Mouse (Mus musculus) spleen, adult 18-20 months (tissue): Measurements from ENCODE around the gene Prkab1.
A peak's percentile ranks its signal among the peaks of the same experiment; 100 is the strongest.

Source experiments
- DNase-seq, 2 experiments: peaks; one replicate each; pipeline ENCODE4 v3.0.0; 2022; ENCODE audit warnings: mixed read lengths in 2 of 2

Prkab1 gene

DNA sequence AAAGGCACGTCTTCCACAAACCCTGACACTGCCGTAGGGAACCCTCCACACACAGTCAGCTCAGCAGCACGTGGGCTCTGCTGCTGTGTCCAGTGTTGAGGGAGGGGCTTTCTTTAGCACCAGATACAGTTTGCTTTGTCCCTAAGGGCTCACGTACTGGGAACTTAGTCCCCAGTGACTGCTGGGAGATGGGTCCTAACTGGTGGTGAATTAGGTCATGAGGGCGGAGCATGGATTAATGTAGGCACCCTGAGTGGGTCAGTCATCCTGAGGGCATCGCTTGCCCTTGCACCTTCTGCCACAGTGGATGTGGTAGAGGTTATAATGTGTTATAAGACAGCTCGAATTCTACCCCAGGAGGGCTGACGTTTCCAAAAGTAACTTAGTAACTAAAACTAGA lies 6.9 kb downstream of the Prkab1 start:
- DNase-seq = no peak

DNA sequence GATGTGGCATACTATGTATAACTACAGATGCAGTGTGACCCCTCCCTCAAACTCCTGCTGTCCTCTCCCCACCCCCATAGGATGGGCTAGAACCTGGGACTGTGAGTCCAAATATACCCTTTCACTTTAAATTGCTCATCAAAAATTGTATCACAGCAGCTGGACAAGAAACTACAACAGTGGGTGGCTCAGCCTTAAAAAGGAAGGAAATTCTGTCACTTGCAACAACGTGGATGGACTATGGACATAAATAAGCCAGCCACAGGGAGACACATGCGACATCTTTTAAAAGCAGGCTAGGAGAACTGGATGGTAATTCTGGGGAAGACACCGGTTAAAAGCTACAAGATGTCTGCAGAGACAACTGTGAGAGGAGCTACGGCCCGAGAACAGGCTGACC lies 7.8 kb downstream of the Prkab1 start:
- no peak for DNase-seq

DNA sequence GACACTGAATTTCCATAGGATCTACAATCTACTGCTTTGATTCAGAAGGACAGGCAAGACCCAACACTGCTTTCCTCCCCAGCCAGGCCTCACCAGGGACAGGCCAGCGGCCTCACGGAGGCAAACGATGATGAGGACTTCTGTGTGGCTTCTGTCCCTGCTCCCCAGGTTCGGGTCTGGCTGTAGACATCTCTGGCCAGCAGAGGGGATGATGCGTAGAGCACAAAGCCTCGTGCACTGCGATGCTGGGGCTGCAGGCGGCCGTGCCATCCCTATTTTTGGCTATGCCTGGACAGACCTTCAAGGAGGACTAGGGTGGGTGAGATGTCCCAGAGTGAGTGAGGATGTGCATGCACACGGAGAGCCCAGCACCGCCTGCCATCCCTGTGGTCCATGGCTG lies 10.1 kb downstream of the Prkab1 start:
- DNase-seq = no peak

DNA sequence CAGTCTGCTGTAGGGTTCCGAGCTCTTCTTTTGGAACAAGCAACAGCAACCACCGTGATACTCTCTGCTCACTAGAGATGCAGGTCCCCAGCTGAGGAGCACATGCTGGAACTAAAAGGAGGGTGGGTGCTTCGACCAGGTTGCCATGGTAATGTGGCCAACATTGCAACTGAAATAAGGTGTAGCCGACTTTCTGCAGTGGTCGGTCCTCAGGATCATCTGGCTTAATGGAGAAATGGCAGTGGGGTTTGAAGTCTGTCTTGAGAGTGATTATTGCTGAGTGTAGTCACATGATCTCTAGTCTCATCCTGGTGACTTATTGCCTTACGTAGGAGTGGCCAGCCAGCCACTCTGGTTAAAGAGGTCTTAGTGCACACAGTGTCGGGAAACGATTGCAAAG lies 10.5 kb downstream of the Prkab1 start:
- DNase-seq = no peak

DNA sequence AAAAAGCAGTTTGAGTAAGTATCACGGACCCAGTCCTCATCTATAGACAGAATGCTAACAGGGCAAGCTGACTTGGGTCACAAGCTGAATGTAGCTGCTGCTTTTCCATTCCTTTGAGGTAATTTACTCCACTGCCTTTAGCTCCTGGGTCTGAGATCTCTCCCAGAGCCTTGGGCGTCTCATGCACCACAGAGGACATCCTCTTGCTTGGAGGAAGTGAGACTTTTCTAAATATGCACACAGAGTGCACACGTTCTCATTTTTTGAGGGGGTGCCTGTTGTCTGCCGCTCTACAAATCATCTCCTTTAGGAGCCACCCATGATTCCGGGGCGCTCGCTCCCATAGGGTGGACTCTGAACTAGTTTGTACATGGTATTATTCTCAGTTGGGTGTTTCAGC lies 11.8 kb downstream of the Prkab1 start:
- DNase-seq = no peak

DNA sequence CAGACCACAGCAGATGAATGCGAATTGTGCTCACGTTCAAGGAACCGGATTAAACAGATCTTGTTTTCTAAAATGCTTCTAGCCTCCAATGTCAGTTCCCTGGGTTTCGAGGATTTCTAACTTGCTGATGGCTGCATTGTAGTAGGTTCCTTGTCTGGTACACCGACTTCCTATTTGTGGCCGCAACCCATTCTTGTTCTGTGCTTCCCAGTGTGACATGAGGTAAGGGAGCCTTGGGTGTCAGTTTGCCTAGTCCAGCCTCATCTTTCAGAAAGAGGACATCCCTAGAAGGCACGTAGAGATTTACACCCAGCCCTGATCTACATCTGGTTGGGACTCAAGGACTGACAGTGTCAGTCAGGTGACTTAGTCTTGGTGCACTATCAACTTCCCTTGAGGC lies 12.6 kb downstream of the Prkab1 start:
- no peak for DNase-seq

DNA sequence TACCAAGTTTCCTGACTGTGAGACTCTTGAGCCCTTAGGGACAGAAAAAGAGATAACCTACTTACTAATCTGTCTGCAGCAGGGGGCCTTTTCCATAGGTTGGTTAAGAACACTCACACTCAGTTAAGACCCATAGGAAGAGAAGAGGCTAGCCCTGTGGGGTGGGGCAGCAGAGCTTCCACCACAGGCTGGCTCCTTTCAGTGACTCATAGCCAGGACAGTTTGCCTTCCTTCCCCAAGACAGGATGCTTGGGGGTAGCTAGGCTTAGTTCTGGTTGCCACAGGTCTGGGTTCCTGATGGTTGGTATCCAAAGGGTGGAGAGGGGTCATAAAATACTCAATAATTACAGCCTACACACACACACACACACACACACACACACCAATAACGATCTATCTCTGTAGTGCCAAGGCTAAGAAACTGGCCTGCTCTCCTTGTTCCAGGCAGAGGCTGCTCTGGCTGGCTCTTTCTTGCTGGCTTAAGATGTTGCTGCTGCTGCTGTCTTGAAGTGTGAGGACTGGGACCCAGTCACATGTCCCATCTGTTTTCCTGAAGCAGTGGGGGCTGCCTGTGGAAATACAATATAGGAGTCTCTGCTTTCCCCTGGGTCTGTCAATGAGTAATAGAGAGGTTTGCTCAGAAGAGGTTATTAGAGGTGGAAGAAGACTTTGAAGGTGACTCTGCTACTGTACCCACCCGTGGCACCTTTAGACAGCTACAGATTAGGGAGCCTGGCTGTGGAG lies 14.3 kb downstream of the Prkab1 start:
- DNase-seq = no peak

DNA sequence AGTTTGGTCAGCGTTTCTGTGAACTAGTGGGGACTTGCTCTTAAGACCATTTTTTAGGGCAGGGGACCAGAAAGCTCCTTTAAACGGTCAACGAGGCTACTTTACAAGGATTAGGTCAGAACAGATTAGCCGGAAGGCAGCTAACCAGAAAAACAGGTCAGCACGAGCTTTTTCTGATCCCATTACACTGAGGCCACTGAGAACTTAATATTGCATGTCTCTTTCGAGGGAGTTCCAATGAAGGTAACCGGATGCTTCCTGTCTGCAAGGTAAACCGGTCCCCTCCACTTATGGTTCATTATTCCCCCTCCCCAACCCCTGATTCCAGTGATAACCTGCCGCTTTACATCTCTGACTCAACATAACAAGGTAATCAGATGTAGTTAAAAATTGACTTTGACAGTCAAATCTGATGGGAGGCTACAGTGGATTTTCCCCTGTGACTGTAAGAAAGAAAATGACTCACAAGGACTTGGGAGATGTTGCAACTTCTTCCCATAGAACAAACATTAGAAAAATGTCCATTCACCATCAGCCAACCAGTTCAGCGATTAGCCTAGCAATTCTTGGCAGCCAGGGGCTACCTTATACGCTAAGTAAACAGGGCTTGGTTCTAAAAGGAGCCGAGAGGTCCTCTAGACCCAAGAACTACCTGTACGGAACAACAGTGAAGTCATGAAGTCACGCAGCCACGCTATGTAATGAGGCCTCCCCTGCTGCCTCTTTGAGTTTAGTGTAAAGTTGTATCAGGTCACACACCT lies 15.0 kb downstream of the Prkab1 start:
- no peak for DNase-seq

DNA sequence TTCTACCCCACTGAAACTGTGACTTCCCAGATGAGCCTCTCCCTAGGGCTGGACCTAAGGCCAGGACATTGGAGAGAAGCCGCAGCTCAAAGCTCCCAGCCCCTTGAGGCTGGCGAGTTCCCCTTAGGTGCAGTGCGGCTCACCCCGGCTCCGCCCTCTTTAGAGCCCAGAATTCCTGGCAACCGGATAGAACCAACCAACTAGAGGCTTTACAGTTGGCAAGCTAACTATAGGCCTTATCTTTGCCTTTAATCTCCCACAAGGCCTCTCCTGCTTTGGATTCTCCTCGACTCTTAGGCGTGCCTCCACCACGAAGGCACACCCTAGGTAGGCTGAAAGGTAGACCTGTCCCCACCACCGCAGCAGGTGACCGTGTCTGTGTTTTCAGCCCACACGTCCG lies 16.6 kb downstream of the Prkab1 start:
- no peak for DNase-seq

DNA sequence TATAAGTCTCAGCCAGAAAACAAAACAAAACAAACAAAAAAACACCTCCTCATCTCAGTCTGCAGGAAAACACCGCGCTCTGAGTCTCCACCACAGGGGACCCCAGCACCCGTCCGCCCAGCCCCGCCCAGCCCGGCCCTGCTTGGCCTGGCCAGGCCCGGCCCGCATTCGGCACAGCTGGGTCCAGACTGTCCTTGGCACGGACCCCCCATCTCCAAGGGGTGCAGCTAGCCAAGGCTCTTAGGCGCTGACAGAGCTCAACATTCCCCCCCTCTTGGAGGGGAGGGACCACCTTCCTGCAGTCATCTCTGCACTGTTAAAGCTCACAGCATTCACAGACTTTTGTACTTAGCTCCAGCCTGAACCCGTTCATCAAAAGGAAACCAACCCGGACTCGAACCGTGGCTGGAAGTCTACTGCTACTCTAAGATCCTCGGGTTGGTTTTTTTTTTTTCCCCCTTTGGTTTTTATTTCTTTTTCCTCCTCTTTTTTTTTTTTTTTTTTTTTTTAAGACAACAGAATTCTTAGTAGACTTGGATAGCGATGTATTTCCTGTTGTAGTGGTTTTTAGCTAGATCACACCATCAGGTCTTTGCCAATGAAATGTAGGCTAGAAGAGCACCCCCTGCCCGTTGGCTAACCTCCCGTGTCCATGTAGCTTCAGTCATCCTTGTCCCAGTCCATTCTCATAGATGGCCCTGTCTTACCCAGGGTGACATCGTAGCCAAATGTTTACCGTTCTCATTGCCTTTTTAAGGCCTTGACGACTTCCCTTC lies 17.8 kb downstream of the Prkab1 start:
- no peak for DNase-seq

DNA sequence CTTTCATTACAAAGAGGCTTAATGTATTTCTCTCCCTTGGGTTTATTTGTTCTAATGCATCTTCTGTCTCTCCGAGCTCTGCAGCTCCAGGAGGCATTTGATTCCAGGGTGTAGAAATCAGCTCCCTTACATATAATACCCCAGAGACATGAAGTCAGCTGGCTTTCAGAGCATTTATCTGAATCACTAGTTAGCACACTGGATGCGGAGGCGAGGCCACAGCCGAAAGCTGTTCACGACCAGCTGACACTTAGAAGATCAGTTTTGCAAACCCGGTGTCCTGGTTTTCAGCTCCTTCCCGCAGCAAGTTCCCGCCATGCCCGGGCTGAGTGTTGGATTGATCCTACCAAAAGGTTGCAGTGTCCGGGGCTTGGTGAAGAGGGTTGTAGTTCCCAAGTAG lies 20.0 kb downstream of the Prkab1 start:
- no peak for DNase-seq

DNA sequence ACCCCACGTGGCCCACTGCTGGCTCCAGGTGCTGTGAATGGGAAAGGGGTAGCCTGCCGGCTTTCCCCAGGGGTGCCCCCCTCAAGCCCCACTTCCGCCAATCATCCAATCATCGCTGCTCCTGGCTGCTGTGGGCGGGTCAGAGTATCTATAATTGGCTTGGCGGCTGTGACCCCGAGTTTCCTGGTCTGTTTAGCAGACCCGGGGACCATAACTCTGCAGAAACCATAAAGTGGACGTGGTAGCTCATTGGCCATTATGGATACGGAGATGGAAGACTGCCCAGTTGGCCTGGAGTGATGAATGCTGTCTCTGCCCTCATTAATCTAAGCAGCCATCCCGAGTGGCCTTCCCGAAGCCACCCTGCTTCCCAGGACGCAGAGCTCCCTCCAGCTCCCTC lies 20.5 kb downstream of the Prkab1 start:
- no peak for DNase-seq

DNA sequence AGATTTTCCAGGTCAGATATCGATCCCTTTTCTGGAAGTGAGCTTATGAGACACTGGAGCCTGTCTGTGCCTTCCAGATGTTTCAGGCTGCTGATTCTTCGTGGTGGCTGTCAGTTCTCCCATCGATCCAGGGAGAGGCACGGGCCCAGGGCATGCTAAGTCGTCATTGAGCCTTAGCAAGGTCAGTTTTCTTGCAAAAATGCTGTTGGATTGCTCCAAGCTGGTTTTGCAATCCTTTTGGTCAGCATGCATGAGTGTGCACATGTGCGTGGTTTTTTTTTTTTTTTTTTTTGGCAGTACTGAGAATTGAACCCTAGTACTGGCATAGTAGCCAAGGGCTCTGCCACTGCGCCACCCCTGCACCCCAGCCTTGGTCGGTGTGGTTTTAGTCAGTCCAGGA lies 21.2 kb downstream of the Prkab1 start:
- no peak for DNase-seq

DNA sequence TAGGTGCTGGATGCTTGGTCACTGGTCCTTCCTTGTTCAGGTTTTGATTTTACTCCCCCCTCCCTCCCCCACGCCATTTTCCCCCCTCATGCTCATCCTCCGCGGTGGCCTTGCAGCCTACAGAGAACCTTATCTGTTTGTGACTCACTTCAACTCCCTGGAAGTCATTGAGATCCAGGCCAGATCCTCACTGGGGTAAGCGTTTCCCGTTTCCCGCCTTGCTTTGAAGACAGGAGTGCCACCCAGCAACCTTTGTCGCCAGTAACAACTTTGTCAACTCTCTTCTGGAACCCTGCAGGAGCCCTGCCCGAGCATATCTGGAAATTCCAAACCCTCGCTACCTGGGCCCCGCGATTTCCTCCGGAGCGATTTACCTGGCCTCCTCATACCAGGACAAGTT lies 26.9 kb downstream of the Prkab1 start:
- DNase-seq = no peak

DNA sequence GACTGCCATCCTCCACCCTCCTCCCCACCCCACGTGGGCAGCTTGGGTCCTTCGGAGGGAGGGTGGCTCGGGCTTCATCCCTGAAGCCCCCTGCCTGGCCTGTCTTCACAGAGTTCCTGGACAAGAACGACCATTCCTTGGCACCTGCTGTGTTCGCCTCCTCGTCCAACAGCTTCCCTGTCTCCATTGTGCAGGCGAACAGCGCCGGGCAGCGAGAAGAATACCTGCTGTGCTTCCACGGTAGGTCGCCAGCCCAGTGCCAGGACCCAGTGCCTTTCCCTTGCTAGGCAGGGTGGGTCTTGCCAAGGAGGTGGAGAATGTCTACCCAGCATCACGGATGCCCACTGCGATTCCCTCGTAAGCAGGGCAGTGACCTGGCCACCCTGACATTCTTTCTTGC lies 30.2 kb downstream of the Prkab1 start:
- DNase-seq = no peak

DNA sequence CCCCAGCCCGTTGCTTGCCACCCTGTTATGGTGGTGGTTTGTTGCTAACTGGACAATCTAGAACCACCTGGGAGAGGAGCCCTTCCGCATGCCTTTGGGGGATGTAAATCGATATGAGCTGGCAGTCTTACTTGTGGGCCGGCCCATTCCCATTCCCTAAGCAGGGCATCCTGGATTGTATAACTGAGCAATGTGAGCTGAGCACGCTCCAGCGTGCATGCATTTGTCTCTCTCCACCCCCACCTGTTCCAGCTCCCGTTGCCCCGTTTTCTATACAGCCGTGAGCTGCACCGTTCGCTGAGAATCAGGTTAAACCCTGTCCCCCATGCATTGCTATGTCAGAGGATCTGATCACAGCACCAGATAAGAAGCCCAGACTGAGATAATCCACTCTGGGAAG lies 32.6 kb downstream of the Prkab1 start:
- no peak for DNase-seq

DNA sequence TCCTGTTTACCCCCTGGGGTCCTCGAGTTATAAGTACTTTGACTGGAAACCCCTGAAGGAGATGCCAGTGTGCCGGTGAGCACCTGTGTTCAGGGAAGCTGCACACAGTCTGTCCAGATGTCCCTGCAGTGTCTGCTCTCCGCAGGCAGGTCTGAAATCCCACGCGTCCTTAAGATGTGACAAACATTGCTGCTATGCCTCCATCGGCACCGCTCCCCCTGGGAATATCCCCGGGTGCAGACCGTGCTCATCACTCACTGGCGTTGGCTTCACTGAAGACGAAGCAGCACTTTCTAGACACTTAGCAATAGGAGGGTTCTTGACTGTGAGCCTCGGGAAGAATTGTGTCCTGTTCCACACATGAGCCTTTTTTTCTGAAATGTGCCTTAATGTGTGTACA lies 37.0 kb downstream of the Prkab1 start:
- no peak for DNase-seq

DNA sequence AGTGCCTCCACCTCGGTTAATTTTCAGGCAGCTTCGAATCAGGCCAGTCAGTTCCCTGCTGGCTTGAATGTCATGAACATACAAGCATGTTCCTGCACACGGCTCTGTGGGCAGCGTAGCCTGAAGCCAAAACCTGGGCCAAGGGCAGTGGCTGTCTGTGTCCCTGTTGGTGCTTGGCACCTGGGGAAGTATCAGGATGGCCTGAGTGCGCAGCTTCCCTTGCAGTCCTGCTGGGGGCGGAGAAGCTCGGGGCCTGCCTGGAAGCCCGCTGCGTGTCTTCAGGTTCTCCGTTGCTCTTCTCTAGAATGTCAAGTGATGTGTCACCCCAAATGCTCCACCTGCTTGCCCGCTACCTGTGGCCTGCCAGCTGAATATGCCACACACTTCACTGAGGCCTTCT lies 39.2 kb downstream of the Prkab1 start:
- no peak for DNase-seq

DNA sequence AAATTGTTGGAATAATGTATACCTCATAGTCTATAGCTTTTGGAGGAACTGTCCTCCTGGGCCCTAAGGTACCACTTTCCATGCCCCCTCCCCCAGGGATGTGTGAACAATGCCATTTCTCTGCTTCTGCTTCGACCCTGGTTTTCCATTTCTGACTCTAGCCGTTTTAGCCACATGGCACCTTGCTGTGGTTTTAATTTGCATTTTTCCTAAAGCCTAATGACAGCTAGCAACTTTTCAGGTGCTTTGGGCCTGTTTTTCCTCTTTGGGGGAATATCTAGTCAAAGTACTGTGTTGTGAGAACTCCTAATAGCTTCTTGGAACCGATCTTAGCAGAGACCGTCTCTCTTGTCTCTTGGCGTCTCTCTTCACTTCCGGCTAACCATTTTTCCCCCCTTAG lies 39.9 kb downstream of the Prkab1 start:
- no peak for DNase-seq

DNA sequence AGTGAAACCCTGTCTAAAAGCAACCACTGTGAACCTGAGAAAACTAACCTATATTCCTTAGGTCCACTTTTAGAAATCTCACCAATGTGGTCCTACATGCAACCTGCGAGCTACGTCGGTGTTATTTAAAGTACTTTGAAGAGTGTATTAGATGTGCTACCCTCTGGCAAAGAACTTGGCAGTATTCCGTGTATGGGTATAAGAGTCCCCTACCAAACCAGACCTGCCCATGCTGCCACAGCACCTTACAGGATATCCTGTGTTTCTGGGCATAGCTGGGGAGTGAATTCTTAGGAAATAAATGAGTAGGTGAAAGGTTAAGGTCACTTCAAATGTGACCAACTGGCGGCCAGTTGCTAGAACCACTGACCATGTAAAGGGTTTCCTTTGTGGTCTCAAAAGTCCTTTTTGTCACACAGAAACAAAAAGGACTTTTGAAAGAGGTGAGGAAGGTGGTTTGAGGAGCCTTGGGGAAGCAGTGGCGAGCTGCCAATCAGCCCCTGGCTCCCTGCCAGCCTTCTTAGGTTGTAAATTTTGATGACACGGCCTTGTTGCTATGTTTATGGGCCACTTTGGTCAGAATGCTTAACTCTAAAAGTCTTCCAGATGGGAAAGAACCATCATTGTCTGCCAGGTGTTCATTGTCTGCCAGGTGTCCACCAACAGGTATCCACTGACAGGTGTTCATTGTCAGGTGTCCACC lies 41.5 kb downstream of the Prkab1 start:
- DNase-seq = no peak

DNA sequence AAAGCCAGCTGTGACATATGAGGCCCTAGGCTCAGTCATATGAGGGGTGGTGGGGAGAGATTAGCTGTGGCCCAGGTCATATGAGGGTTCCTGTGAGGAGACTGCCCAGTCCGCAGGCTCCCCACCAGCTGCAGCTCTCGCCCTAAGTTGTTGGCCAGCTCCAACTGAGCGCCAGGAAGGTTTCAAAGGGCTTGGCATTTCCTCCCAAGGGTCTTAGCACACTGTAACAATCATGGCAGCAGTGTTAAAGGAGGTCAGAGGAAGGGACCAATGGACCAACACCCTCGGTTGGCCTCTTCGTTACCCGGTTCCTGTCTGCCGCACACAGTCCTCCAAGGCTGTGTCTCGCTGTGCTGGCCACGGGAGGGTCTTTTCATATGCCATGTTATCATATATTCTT lies 43.8 kb downstream of the Prkab1 start:
- DNase-seq = no peak

DNA sequence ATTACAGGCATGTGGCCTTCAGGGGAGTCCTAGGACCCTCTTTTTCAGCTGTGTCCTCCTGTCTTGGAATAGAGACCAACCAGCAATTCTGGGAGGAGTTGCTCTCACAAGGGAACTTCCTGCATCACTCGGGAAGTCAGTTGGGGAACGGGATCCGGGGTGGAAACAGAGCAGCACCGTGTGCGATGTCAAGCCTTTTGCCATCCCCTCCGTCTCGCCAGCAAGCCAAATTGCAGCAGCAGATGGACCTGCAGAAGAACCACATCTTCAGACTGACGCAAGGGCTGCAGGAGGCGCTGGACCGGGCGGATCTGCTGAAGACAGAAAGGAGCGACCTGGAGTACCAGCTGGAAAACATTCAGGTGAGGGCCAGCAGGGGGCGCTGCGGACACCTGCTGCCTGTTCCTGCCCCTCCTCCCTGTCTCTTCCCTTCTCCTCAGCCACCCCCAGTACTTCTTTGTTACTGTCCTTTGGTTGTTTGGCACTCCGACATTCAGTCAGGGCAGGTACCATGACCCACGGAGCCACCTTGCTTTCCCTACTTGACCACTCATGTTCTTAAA lies 45.1 kb downstream of the Prkab1 start:
- peak in 1 of 2 experiments; percentile 19 for DNase-seq

DNA sequence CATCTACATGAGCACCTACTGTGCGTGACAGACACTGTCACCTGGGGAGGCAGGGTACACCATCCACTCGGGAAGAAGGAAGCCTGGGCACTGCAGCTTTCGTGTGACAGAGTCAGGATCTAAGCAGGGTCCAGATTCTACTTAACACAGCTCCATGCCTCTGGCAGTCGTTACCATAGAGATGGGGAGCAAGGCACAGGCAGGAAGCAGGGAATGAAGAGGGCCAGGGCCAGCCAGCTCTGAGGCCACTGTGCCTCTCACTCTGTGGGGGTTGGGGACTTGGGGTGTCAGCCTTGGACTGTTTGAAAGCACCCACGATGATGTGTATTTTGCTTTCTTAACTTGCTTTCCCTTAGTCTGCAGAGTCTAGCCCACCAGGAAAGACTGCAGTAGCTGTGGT lies 46.1 kb downstream of the Prkab1 start:
- DNase-seq = no peak
